Mouse (Mus musculus) cerebellum, postnatal 25 days (tissue): Measurements from ENCODE around the gene Plcb4.
A peak's percentile ranks its signal among the peaks of the same experiment; 100 is the strongest.
"Not testable (repeated sequence)": the region's sequence is repeated elsewhere in the genome, so short reads cannot be mapped to it uniquely, and the experiment has no call there.

Source experiments
- DNase-seq, 2 experiments: peaks; one replicate each; pipeline ENCODE4 v3.0.0; 2021; ENCODE audit warnings: mixed read lengths in 2 of 2

The Plcb4 gene

DNA sequence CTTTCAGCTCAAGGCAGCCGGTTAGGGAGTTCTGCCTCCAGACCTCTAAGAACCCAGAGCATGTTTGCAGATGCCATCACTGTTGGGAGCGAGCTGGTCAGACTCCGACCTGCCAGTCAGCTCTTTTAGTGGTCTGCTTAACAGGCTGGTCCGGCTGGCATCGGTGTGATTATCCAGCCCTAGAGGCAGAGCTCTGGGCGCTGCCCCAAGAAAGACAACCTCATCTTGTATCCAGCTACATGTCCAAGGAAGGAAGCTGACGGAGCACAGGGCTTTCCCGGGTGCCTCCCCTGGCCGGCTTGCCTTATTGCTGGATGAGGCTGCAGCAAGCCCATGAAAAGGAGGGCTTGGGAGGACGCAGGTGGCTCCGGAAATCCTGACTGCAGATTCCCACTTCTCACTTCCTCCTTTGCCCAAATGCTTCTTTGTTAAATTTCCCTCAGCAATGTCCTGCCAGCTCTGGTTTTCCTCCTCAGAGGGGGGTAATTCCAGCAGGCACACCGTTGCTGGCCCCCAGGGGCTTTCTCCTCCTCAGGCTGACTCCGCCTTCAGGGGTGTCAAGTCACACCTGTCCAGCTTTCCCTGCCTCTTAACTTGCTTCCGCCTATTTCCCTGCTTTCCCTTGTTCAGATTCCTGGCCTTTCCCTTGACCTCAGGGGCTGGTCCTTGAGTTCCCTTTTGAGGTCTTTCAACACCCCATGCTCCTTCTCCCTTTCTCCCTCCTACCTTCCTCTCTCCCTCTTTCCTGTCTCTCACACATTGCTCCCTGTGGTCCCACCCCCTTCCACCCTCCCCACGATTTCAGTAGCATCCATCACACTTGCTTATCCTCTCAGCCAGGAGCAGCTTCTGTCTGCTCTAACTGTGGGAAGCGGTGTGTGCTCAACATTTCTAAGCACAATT is 58.7 kb downstream of the Plcb4 start:
- DNase-seq, result peak; percentile 74 to 83

DNA sequence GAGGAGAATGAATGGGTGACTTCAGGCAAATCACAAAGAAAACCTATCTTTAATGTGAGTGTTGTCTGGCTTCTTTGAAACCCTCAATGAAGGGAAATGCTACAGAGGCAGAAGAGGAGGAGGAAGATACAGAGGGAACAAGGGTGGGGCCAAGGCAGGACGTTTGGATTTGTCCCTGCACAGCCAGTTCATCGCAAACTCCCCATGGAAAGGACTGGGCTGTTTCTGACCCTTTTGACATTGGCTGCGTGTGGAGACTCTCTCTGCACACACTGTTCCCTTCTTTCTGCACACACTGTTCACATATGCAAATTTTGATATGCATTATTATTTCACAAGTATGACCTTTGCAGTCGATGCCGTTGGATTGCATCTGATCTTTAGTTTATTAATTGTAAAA is 63.3 kb downstream of the Plcb4 start:
- no peak for DNase-seq

DNA sequence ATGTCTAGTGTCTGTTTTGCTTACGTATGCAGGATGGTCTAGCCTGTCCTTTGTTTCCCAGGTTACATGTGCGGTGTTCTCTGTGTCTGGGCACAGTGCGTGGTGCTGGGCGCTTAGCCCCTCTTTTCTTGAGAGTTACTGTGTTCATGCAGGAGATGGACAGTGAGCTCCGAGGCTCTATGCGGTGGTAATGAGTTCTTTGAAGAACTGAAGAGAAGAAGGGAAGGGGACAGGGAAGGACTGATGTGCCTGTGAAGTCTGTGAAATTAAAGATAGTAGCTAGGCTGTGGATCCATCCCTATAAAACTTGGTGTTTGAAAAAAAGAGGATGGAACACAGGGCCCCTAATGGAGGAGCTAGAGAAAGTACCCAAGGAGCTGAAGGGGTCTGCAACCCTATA is 64.6 kb downstream of the Plcb4 start:
- no peak for DNase-seq

DNA sequence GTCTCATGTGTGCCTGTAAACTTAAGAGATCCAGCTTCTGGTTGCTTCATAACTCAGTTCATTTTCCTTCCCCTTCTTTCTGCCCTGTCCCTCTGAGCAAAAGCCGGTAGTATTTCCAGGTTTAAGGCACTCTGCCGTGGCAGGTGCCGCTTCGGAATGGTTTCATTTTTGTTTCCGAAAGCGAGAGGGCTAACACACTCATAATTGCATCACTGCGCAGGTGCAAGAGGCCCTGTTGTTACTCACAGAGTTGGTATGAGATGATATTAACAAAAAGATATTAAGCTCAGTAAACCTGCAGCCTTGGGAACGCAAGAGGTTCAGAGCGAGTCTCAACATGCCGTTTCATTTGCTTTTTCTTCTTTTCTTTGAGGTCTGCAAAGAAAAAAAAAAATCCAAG is 65.7 kb downstream of the Plcb4 start:
- DNase-seq, result no peak

DNA sequence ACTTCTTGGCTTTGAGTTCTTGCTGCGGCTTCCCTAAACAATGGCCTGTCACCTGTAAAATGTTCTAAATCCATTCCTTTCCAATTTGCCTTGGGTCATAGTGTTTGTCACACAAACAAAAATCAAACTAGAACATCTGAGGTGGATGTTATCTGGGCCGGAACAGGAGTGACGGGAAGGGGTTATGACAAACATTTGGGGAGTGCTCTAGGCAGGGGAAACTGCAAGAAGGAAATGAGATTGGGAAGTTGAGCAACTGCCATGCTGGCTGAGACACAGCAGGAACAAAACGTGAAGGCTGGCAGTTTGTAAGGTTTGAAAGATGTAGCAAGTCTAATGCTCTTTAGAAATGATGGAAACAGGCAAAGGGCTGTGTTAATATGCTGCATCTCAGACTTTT is 66.6 kb downstream of the Plcb4 start:
- DNase-seq, result no peak

DNA sequence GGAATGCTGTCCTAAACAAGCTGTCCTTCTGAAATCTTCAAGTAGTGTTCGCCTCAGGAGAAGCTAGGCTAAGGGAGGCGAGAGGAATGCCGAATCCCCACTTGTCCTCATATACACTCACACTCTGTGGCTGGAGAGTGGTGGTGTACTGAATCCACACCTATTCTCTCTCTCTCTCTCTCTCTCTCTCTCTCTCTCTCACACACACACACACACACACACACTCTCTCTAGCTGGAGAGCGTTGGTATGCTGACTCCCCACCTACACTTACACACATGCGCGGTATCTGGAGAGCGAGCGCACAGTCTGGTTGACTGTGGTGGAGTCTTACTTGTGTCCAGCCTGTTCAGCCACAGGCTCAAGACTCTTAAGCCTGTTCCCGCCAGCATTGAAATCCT is 68.3 kb downstream of the Plcb4 start:
- no peak for DNase-seq

DNA sequence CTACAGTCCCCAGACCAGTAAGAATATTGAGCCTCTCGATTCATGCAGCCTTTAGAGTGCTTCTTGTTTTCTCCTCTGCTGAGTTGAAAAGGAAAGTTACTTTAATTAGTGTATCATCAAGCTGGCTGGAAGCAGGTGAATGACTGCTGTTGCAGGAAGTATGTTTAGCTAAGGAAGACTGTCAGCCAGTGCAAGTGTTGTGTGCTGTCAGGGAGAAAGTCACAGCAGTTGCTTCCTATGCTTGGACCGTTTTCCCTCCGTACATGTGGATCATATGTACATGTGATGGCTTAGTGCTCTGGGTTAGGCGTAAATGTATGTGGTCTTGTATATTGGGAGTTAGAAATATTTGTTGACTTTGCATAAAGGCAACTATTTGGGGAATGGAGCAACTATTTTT is 69.1 kb downstream of the Plcb4 start:
- DNase-seq, result no peak

DNA sequence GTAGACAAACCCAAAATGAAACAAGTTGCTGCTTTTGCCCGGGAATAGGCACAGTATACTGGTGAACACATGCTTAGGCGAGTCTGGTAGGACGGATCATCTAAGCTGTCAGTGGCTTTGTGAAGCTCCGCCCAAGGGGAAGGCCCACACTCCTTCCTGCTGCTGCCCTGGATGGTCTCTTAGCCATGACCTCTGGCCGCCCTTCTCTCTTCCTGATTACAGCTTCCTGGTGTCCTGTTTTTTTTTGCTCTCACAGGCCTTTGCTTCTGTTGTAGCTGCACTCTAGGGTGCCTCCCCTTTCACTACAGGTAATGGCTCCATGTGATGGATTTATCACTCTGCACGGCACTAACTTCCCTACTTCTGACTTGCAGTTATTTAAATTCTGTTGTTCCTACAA is 72.8 kb downstream of the Plcb4 start:
- DNase-seq, result no peak

DNA sequence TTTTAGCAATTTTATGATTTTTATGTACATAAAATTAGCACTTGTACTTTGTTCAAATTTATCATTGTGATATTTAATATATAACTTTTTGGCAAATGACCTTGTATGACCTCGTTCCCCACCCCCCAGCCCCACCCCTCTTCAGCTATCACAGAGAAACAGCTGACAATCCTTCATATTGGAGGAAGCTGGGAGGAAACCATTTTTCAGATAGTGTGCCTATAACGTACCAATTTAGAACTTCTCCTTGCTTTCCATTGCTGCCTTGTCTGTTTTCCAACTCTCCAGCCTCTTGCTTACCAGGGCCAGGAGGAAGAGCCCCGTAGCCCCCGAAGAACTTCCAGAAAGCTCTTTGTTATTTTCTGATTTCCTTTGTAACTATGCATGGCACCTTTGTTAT is 73.8 kb downstream of the Plcb4 start:
- no peak for DNase-seq

DNA sequence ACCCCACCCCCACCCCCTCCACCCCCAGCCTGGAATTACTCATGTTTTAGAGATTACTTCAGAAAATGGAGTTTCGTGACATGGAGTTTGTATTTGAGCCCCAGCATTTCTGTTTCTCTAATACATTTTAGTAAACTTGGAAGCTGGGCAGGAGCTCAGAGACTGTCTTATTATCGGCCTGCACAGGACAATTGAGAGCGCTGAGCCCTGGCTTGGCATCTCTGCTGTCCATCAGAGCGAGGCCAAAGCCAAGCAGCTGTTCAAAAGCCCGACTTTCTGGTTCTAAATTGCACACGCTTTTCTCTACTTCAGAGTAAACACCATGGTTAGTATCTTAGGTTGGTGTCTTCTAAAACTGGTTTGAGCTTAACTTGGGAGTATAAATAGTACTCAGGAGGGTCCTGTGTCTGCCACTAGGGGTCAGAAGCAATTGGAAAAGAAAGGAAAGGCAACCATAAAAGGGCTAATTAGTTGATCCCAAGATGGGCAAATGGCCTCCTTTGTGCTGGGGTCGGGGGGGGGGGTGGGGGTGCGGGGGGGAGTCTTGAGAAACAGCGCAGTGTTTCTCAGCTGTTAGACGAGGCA is 75.2 kb downstream of the Plcb4 start:
- DNase-seq, result peak in 1 of 2 experiments; percentile 34

DNA sequence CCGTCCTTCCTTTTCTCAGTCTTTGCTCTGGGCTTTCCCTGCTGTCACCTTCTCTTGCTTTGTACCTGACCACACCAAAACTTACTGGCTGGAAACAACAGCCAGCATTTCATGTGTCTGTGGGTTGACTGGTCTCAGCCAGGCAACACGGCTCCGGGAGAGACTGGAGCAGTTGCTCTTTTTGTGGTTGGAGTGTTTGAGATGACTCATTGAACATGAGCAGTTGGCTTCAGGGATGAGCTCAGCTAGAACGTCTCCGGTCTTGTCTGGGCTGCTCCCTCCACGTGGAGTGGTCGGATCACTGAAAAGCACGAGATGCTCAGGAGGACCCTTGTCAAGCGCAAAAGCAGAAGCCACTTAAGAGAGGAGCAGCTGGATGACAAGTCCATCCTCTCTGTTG is 78.7 kb downstream of the Plcb4 start:
- peak; percentile 67 to 69 for DNase-seq

DNA sequence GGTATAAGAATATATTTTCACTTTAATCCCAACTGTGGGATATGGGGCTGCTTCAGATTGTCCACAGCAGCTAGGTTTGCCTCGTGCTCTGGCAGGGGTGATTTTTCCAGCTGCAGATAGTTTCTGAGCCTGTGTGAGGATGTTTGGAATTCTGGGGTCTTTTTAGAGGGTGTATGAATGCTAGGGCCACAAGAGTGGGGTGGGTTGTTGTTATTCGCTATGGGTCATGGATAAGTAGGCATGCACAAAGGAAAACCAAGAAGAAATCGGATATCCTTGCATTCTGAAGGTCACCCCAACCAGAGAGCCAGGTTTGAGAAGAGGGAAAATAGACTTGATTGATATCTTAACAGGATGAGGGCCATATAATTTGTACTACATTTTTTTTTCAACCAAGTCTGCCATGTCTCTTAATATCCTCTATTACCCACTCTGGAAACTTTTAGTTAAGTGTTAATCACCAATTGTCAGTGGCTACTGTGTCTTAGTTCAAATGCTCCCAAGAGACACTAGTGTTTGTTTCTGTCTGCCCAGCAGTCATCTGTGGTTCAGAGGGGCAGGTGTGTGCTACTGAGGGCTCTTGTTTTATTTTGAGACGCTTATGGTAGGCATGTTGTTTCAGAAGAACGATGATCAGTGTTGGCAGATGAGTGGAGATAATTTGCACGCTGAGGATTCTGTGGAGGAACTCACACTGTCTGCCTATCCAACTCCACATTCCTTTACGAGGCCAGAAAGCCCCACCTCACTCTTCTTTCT is 79.4 kb downstream of the Plcb4 start:
- DNase-seq, result not testable (repeated sequence)

DNA sequence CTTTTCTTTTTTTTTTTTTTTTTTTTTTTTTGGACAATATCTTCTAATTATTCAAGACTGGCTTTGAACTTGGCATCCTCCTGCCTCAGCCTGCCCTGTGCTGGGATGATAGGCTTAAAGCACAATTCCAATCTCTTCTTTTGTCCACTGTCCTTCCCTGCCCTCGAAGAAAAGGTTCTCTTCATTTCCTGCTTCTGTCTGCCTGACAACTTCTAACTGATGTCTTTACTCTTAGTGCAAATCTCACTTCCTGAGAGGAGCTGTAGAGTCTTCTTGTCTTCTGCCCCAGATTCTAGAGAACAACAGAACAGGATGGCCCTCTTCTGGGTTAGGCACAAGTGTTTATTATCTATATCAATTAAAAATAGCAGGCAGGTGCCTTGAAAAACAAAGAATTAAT is 80.1 kb downstream of the Plcb4 start:
- DNase-seq, result no peak

DNA sequence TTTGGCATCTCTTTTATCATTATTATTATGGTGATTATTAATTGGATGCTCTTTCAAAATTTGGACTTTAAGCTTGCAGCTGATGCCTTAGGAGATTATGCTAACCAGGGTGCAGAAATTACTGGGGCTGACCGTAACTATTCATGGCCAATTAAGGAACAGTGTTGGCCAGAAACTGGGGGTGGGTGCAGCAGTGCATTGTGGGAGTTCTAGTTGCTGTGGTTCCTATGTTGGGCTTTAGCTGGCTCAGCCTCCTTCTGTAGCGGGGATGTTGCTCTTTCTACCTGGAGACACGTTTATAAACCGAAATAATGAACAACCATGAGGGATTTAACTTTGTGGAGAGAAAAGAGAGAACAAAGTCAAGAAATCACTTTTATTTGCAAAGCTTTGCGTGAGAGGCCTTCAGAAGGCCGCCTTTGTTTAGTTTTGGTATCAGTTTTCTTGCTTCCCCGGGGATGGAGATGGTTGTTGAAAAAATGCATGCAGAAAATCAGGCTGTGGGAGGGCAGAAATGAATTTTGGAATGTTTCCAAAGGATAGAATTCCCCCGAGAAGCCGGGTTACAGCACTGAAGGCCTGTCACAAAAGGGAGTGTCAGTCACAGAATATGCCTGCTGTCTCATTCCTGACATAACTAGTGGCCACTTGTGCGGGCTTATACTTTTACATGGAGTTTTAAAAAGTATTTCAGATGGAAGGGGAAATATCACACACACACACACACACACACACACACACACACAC is 84.3 kb downstream of the Plcb4 start:
- DNase-seq, result peak in 1 of 2 experiments; percentile 45

DNA sequence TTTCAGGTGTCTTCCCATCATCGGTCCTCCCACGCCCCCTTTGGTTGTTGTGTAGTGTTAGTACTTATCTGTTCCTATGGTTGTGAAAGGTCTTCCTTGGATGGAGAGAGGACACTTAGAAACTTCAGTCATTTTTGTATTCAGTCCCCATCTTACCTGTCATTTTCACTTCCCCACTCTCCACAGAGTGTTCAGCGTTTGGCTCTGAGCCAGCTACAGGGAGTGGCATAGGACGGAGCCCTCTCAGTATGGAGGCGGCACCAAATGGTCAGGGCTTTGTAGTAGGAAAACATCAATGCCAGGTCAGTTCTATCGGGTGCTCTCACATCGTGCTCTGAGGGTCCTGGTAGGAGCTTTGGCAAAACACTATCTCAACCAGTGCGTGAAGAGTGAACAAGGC is 85.9 kb downstream of the Plcb4 start:
- peak; percentile 61 to 72 for DNase-seq

DNA sequence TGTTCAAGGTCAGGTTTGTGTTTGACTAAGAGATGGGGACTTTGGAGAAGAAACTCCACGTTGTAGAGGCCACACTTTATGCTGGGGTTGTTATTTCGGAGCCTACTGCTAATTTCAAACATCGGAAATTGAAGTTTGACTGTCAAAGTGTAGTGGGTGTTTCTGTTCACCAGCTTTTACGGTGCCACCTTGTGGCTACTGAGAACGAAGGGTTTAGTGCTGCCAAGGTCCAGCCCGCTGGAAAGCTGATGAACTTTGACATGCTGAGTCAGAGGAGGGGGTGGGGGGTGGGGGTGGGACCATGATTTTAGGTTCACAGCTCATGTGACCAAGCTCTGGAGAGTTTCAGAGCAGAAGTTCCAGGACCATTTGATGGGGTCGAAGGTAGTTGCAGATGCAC is 86.3 kb downstream of the Plcb4 start:
- DNase-seq, result no peak

DNA sequence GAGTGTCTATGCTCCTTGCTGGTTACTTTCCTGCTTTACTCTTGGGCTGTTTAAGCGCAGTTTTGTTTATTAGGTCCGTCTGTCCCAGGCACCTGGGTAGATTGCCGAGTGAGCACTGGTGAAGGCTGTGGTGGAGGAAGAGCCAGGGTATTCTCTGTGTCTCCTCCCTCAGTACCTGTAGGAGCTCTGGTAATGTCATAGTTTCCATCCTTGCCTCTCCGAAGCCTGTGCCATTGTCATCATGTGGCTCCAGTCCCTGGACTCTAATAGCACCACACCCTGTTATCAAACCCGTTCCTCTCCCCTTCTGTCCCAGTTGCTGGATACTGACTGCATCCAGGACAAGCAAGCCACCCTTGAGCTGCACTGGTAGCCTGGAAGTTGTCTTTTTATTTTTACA is 89.6 kb downstream of the Plcb4 start:
- DNase-seq, result no peak

DNA sequence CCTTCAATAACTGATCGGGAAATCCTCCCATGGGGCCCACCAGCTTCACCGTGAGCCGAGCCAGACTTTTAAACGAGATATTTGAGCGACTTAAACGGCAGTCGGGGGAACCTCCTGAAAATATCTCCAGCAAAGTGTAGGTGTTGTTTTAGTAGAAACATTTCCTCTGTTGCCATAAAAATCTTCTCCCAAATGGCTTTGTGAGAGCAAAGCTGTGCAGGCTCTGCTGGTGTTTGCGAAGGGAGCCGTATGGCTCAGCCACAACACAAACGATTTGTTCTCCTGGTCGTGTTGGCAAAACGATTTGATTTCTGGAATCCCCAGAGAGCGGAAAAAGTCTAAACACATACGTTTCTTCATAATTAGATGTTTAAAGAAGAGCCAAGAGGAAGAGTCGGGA is 90.8 kb downstream of the Plcb4 start:
- no peak for DNase-seq

DNA sequence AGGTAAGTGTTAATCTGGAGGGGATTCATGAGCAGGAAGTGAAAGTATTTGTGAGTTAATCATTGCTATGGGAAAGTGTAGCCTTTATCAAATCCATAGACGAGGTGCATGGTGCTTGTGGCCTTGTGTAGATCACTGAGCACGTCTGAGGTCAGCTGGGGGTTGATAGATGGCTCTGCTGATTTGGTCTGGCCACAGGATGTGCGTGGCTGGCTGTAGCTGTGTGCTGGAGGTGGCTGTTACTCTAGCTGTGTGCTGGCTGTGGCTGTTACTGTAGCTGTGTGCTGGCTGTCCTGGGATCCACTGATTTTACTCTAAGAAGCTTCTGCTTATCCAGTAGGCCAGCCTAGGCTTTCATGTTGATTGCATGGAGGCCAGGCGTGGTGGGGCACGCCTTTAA is 91.9 kb downstream of the Plcb4 start:
- DNase-seq, result no peak

DNA sequence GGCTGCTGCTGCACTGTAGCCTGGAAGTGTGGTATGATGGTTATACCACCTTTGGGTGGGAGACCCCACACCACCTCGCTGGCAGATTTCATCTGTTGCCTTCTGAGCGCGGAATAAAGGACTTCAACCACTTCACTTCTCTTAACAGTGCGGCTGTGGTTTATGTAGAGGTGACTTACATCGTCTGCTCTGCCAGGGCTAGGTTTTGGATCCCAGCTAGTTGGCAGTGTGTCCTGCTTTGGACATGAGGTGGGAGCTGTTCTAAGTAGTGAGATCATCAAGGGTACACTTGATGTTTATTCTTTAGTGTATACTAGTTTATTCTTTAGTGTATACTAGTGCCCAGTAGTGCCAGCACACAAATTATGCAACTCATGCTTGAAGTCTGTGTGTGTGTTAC is 97.0 kb downstream of the Plcb4 start:
- no peak for DNase-seq

DNA sequence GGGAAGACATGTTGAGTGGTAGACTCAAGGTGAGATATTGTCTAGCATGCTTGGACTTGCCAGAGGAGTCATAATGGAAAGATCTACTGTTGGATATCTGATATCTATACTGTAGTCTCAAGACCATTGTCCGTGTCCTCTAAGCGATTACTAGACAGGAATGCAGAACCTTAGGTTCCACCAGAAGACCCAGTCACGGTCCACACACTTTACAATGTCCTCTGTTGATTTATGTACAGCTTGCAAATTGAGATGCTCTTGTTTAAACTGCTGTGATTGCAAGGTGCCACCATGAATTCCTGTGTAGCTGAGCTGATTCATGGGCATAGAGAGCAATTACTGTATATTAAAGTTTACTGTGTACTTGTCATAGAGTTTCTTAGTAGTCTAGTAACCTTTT is 98.7 kb downstream of the Plcb4 start:
- no peak for DNase-seq

DNA sequence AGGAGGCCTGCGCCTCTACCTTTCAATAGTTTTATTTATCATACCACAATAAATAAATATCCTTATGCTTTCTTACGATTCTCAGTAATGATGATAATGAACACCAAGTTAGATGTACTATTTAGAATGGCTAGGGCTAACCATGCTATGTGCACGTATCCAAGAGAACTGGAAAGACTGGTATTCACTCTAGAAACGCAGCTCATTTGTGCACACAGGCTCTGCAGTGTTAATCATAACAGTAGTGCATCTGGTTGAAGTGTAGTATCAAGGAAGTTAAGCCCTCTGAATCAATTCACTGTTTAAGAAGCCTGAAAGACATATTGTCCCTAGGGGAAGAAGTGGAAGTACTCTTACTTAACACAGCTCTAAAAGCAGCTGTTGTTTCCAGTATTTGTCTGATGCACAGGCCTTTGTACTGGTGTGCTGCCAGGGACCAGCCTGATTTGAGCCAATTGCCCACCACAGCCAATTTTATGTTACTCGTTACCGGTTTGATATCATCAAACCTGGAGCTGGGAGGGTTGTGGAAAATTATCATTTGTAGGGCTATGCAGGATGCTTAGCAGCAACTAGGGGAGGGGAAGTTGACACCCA is 100.8 kb downstream of the Plcb4 start:
- DNase-seq, result no peak
